In the genomic region with DNA sequence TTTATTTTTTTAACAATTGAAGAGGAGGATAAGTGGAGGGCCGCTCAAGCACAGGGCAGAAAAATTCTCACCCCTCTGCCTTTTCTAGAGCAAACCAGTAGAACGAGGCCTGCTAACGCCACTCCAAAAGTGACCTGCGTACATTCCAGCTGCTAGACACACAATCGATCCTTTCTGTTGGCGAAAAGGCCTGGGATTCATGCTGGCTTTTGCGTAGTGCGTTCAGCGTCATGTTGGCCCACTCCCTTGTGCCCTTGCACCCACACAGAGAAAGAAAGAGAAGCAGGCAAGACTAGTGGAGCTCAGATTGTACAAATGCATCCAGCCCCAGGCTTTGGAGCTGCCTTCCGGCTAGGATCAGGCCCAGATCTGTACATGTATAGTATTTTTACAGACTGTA, we compare ENCODE assay signal across 15 mouse cellular contexts. TPM values are rescaled to one million over a fixed set of nuclear protein-coding genes. Genes with fewer than 3 reads are reported as not detected.
DNase-seq lines count a peak whose midpoint lies in the region; ATAC-seq lines count a peak whose summit lies in the region.
"Had no signal": no experiment of that assay in that cellular context is flagged by ENCODE, and none has a peak within 500 bp of the region (broad histone marks: within the 10 kb centered on the region; RNA-seq: fewer than 3 reads in every experiment).

No protein-coding gene starts in this region.

- H3K9ac ChIP-seq in heart, embryonic 13.5 days = no peak overlapping the region
- H3K9ac ChIP-seq in neural tube, embryonic 15.5 days (replicated peaks) = no peak overlapping the region
- no peak overlapping the region for H3K9ac ChIP-seq in hindbrain, embryonic 12.5 days
- H3K9ac ChIP-seq in stomach, embryonic 16.5 days (ENCODE audit: low read length) = no peak overlapping the region

- H3K9me3 ChIP-seq in heart, embryonic 13.5 days = no peaks in the 10 kb centered on the region
- H3K9me3 ChIP-seq in neural tube, embryonic 15.5 days (replicated peaks) = no peaks in the 10 kb centered on the region
- H3K9me3 ChIP-seq in hindbrain, embryonic 12.5 days (replicated peaks) = no peaks in the 10 kb centered on the region
- no peaks in the 10 kb centered on the region for H3K9me3 ChIP-seq in stomach, embryonic 16.5 days (replicated peaks; ENCODE audit: control insufficient read depth, low read length)

- no peak overlapping the region for H3K4me2 ChIP-seq in heart, embryonic 13.5 days
- H3K4me2 ChIP-seq in neural tube, embryonic 15.5 days = no peak overlapping the region
- H3K4me2 ChIP-seq in hindbrain, embryonic 12.5 days (replicated peaks) = no peak overlapping the region
- no peak overlapping the region for H3K4me2 ChIP-seq in stomach, embryonic 16.5 days (ENCODE audit: low read depth, low read length)

- H3K27me3 ChIP-seq in heart, embryonic 13.5 days (replicated peaks) = no peaks in the 10 kb centered on the region
- no peaks in the 10 kb centered on the region for H3K27me3 ChIP-seq in neural tube, embryonic 15.5 days (replicated peaks)
- H3K27me3 ChIP-seq in hindbrain, embryonic 12.5 days = no peaks in the 10 kb centered on the region
- no peaks in the 10 kb centered on the region for H3K27me3 ChIP-seq in stomach, embryonic 16.5 days (ENCODE audit: control insufficient read depth, insufficient read depth, low read length)

- intact Hi-C loops in heart, postnatal 25 days (cut with DNase I) = no loop called here

- H3K36me3 ChIP-seq in heart, embryonic 13.5 days = no peaks in the 10 kb centered on the region
- H3K36me3 ChIP-seq in neural tube, embryonic 15.5 days = no peaks in the 10 kb centered on the region
- no peaks in the 10 kb centered on the region for H3K36me3 ChIP-seq in hindbrain, embryonic 12.5 days
- no peaks in the 10 kb centered on the region for H3K36me3 ChIP-seq in stomach, embryonic 16.5 days (ENCODE audit: control insufficient read depth, insufficient read depth, low read length)

- H3K4me1 ChIP-seq in heart, embryonic 13.5 days = peaks cover 44% of the 10 kb centered on the region
- H3K4me1 ChIP-seq in neural tube, embryonic 15.5 days = 0 out of 2 replicates have a peak, but pooled peaks cover 8% of the 10 kb centered on the region
- no peaks in the 10 kb centered on the region for H3K4me1 ChIP-seq in hindbrain, embryonic 12.5 days
- H3K4me1 ChIP-seq in stomach, embryonic 16.5 days (ENCODE audit: control insufficient read depth, insufficient read depth, low read length) = no peaks in the 10 kb centered on the region

- ATAC-seq in heart, embryonic 13.5 days (ENCODE audit: extremely low read depth, insufficient number of reproducible peaks, low FRiP score, low TSS enrichment) = no peak
- ATAC-seq in neural tube, embryonic 15.5 days (ENCODE audit: low FRiP score) = peak; percentile 53
- ATAC-seq in hindbrain, embryonic 12.5 days (ENCODE audit: low FRiP score) = no peak
- ATAC-seq in stomach, embryonic 16.5 days (ENCODE audit: insufficient read depth, low FRiP score) = peak; percentile 29; the same call in 1 of the 2 replicates
- ATAC-seq: activated CD4-positive, CD25-positive, alpha-beta regulatory T cell, adult 4 months had no signal

- WGBS in heart, embryonic 13.5 days = 84% methylated on average over 10 of the region's 10 CpGs
- 82% methylated on average over 10 of the region's 10 CpGs for WGBS in neural tube, embryonic 15.5 days
- 68% methylated on average over 10 of the region's 10 CpGs for WGBS in hindbrain, embryonic 12.5 days
- WGBS in stomach, embryonic 16.5 days = 61% methylated on average over 10 of the region's 10 CpGs

- DNase-seq in heart, postnatal 25 days (ENCODE audit: low spot score) = no peak
- DNase-seq in neural tube, embryonic 10.5 days (ENCODE audit: extremely low spot score, low spot score) = no peak
- no peak for DNase-seq in thymus, postnatal 25 days
- DNase-seq in spleen, adult 18-20 months = no peak
- DNase-seq: cerebellum, adult 9-11 months; gastrocnemius, postnatal 25 days; kidney, adult 18-20 months; lung, postnatal 36 days; thymus, postnatal 36 days had no signal

- peak overlapping the region; percentile 36; the same call in 1 of the 2 replicates for H3K27ac ChIP-seq in heart, embryonic 13.5 days (replicated peaks)
- no peak overlapping the region for H3K27ac ChIP-seq in neural tube, embryonic 15.5 days (replicated peaks)
- H3K27ac ChIP-seq in hindbrain, embryonic 12.5 days = peak overlapping the region; percentile 62
- no peak overlapping the region for H3K27ac ChIP-seq in stomach, embryonic 16.5 days (ENCODE audit: low read length)

- H3K4me3 ChIP-seq in heart, embryonic 13.5 days = no peak overlapping the region
- no peak overlapping the region for H3K4me3 ChIP-seq in neural tube, embryonic 15.5 days (replicated peaks)
- no peak overlapping the region for H3K4me3 ChIP-seq in hindbrain, embryonic 12.5 days
- H3K4me3 ChIP-seq in stomach, embryonic 16.5 days (replicated peaks; ENCODE audit: low read length) = no peak overlapping the region

RNA-seq across cellular contexts. Expression of a gene that starts 55.4 kb away (rescaled TPM):
- polyA plus RNA-seq in heart, embryonic 13.5 days (2015; fragmentation: Nextera tagmentation; extraction: Ambion mirVana) = 8.1 and 9.1 TPM in 2 replicates
- 10 to 100 TPM; 53.7 to 59.7 TPM for total RNA-seq in heart, postnatal 25 days (2021)
- 3.7 and 3.9 TPM in 2 replicates for polyA plus RNA-seq in neural tube, embryonic 15.5 days (2015; fragmentation: Nextera tagmentation; extraction: Ambion mirVana)
- 6.0 and 6.9 TPM in 2 replicates for polyA plus RNA-seq in hindbrain, embryonic 12.5 days (2016; fragmentation: Nextera tagmentation; extraction: Ambion mirVana)
- 2.4 and 3.3 TPM in 2 replicates for polyA plus RNA-seq in stomach, embryonic 16.5 days (2015; fragmentation: Nextera tagmentation; extraction: Ambion mirVana)
- total RNA-seq: MEL had no signal
- polyA plus RNA-seq: activated CD4-positive, CD25-positive, alpha-beta regulatory T cell, adult 4 months had no signal

Comparison
In these comparisons a context has a peak if more than half of its experiments do, and no peak if none do; other contexts are left out.
1. ATAC-seq: peak in neural tube, embryonic 15.5 days (single experiment) and stomach, embryonic 16.5 days (single experiment); none in heart, embryonic 13.5 days (single experiment) and hindbrain, embryonic 12.5 days (single experiment).
2. H3K27ac ChIP-seq: peak in heart, embryonic 13.5 days (single experiment) and hindbrain, embryonic 12.5 days (single experiment); none in neural tube, embryonic 15.5 days (single experiment) and stomach, embryonic 16.5 days (single experiment).